Mouse (Mus musculus): Measurements from ENCODE around the gene Lurap1.
A peak's percentile ranks its signal among the peaks of the same experiment; 100 is the strongest.

The Lurap1 gene

GRCm38 (mm10) chr4:116151238-116151637 is at the start of gene Lurap1:
Gene Lurap1, minus strand, starts transcription at chr4:116151338.
- no peak for DNase-seq (ENCODE audit: low spot score in 2 of 2)

GRCm38 (mm10) chr4:116198422-116198821 is 47.3 kb upstream of the Lurap1 start:
- no peak for DNase-seq (ENCODE audit: low spot score in 2 of 2)

GRCm38 (mm10) chr4:116193583-116194383 is 42.6 kb upstream of the Lurap1 start:
- DNase-seq (ENCODE audit: low spot score in 2 of 2): no peak

DNA sequence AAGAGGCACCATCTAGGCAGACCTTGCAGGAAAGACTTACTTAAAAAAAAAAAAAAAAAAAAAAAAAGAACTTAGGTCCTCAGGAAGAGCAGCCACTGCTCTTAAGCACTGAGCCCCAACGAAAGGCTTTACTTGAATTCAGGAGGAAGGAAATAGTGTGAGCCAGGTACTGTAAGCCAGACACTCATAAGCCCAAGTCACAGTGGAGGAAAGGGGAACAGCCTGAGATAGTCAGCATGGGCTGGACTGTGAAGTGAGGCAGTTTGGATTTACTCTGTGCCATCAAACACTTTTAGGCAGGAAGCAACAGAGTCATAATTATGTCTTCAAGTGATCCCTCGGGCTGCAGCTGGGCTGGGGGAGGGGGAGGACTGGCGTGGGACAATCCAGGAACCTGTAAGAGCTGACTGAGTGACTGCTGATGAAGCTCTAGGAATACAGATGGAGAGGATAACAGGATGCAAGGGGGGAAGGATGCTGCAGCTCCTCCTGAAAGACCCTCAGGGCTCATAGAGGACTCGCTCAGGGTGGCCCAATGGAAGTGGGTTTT is 41.2 kb upstream of the Lurap1 start:
- DNase-seq (ENCODE audit: low spot score in 2 of 2): peak in 1 of 2 experiments; percentile 31

- DNase-seq (ENCODE audit: low spot score in 2 of 2): no peak
Observed at GRCm38 (mm10) chr4:116185083-116185482, 33.9 kb upstream of the Lurap1 start.

DNA sequence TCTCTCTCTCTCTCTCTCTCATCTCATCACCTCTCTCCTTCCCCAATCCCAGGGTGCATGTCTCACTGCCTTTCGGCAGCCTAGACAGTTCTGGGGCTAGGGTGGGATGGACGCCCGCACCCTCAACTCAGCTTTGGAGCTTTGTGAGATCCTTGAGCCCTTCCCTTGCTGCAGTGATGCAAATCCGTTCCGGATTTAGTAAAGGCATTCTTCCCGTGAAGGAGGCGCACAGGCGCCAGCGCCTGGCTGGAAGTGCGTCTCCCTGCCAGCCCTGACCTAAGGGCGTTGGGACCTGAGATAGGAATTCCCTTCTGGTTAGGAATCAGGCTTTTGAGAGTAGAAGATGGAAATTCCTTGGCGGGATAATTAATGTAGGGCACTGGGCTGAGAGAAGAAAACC is 31.6 kb upstream of the Lurap1 start:
- no peak for DNase-seq (ENCODE audit: low spot score in 2 of 2)

DNA sequence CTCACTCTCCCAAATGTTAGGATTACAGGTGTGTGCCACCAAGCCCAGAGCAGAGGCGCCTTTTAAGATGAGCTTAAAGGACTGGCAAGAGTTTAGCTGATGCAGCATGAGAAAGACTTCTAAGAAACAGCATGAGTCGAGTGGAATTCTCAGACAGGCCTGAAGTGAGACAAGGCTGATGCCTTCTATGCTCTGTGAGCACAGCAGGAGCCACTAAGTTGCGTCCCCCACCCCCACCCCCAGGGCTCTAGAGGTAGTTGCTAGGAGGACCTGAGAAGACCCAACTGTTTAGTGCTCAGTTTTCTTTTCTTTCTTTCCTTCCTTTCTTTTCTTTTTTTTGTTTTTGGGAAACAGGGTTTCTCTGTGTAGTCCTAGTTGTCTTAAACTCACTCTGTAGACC is 30.9 kb upstream of the Lurap1 start:
- DNase-seq (ENCODE audit: low spot score in 2 of 2): no peak

DNA sequence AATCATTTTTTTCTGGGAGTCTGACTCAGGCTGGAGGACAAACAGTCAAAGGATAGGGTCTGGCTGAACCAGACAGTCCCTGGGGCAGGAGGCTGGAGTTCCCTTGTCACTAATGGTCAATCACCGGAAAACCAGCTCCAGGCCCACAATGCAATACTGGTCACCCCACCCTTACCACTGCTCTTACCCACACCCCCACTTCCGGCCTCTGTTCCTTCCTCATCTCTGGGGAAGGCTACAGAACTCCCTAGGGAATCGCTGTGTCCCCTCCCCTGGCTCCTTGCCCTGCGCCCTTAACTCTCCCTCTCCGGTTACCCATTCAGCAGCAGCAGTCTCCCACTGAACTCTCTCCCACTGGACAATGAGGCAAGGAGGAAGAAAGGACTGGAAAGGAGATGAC is 26.0 kb upstream of the Lurap1 start:
- peak in 1 of 2 experiments; percentile 46 for DNase-seq (ENCODE audit: low spot score in 2 of 2)

DNA sequence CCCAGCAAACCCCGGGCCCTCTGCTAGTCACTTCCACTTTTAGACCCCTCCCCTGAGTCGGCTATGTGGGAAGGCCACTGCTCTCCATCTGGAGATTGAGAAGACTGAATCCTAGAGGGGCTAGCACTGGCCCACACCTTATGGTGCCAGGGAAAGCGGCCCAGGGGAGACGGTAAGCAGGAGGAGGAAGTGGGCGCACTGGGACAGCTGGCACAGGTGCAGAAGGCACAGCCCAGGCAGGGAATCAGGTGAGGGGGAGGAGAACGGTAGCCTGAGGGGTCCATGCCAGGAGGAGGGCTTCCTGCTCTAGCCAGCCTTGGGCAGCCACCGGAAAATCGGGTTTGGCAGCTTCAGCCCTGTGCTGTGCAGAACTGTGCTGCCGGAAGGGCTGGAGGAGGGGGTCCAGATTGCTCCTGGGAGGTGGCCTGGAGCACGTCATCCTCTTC is 25.4 kb upstream of the Lurap1 start:
- peak; percentile 71 to 72 for DNase-seq (ENCODE audit: low spot score in 2 of 2)

- peak; percentile 51 to 72 for DNase-seq (ENCODE audit: low spot score in 2 of 2)
Observed at GRCm38 (mm10) chr4:116175711-116176542, 24.8 kb upstream of the Lurap1 start.

DNA sequence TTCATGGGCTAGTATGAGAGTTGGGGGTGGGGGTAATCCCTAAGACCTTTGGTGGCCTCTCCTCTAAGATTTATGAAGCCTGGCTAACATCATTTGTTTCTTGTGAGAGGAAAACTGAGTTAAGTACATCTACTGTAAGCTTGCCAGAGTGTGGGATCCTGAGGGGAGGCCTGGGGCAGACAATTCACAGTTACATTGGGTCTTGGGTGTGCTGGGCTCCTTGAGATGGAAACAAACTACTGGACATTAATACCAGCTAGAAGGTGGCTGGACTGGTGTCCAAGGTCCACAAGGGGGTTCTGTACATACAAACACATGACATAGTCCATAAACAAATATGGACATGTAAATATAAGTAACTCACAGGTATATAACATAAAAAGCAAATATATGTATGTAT is 24.0 kb upstream of the Lurap1 start:
- no peak for DNase-seq (ENCODE audit: low spot score in 2 of 2)

DNA sequence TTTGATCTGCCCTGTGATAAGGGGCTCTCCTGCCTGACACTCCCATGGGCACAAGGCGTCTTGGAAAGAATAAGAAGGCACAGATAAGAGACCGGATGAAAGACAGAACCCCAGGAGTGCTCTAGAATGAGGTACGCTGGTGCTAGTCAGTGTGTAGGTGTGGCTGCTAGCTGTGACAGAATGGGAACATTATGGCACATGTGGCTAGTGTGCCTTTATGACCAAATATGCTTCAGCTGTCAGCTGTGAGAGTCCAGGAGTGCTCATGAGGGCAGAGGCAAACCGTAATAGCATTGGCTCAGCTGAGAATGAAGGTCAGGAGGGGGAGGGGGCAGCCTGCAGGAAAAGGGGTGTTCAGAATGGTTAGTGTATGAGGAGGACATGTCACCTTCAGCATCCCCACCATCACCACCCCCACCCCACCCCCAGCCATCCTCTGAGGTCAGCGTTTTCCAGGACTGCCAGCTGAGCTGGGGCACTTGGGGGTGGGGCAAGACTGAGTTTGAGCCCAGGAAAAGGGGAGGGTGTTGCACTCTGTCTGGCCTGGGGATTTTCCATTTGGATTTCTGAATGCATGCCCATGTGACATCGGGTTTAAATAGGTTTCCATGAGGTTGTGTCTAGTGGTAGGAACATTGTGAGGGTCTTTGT is 23.5 kb upstream of the Lurap1 start:
- DNase-seq (ENCODE audit: low spot score in 2 of 2): no peak

GRCm38 (mm10) chr4:116173752-116174151 is 22.6 kb upstream of the Lurap1 start:
- DNase-seq (ENCODE audit: low spot score in 2 of 2): no peak

- no peak for DNase-seq (ENCODE audit: low spot score in 2 of 2)
Observed at GRCm38 (mm10) chr4:116173072-116173471, 21.9 kb upstream of the Lurap1 start, which contains the start of the genes 1700042G07Rik and Gm49337. Gene 1700042G07Rik, plus strand, starts transcription at chr4:116173372. Gene Gm49337, plus strand, starts transcription at chr4:116173384.

- no peak for DNase-seq (ENCODE audit: low spot score in 2 of 2)
Observed at GRCm38 (mm10) chr4:116169353-116169672, 18.2 kb upstream of the Lurap1 start.

- DNase-seq (ENCODE audit: low spot score in 2 of 2): peak in 1 of 2 experiments; percentile 71
Observed at GRCm38 (mm10) chr4:116168617-116169352, 17.6 kb upstream of the Lurap1 start.

GRCm38 (mm10) chr4:116167404-116167803 is 16.3 kb upstream of the Lurap1 start, which contains the start of gene Tspan1:
Gene Tspan1, minus strand, starts transcription at chr4:116167601.
- no peak for DNase-seq (ENCODE audit: low spot score in 2 of 2)

DNA sequence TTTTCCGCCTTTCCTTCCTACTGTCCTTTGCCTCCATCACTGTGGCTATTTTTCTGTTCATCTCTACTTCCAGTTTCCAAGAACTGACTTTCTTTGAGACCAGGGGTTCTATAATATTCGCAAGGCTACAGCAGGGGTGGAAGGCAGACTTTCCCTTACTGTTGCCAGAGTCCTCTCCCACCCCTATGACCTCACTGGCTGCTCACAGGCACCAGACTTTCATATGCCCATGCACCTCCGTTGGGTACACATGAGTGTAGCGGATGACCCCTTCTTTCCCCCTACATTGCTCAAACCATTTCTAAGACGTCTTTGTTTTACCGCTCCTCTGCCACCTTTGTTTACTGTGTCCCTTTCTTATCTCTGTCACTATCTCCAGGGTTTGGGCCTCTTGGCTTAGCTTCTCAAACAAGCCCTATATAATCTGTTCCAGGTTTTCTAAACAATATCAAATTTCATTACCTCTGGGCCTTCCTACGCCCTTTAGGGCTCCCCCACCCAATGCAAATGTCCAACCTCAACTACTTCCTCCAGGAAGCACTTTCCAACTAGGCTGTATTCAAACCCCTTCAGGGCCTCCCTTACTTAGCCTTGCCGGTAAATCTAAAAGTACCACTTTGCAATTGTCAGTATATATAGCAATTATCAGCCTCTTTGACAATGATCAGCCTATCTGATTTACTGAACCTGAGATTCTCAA is 14.7 kb upstream of the Lurap1 start:
- DNase-seq (ENCODE audit: low spot score in 2 of 2): no peak

GRCm38 (mm10) chr4:116164759-116165554 is 13.8 kb upstream of the Lurap1 start:
- no peak for DNase-seq (ENCODE audit: low spot score in 2 of 2)

- no peak for DNase-seq (ENCODE audit: low spot score in 2 of 2)
Observed at GRCm38 (mm10) chr4:116162142-116162541, 11.0 kb upstream of the Lurap1 start.
